Mouse (Mus musculus): ENCODE data around the gene Gart.

- TF ChIP-seq POLR2A (IDR thresholded peaks at IDR 0.05; ENCODE audit: control insufficient read depth, low read depth, low read length) (no peak), CTCF (IDR thresholded peaks at IDR 0.05; ENCODE audit: control insufficient read depth, insufficient read depth, insufficient replicate concordance, low read depth, low read length) (no peak)
These were observed 17.0 kb upstream of the Gart start for GRCm38 (mm10) chr16:91663795-91664194.

Measured in testis, adult 2 months (tissue).